Mouse (Mus musculus): ENCODE measurements around the gene Brd1.
"Not testable (repeated sequence)": the region's sequence is repeated elsewhere in the genome, so short reads cannot be mapped to it uniquely, and the experiment has no call there.

Gene Brd1

GRCm38 (mm10) chr15:88733834-88734571 is at the start of gene Brd1:
Brd1 (minus strand) TSS chr15:88734233.
- peak; percentile 81 for DNase-seq (ENCODE audit: low spot score)

GRCm38 (mm10) chr15:88774630-88775029 is 40.6 kb upstream of the Brd1 start:
- not testable (repeated sequence) for DNase-seq (ENCODE audit: low spot score)

GRCm38 (mm10) chr15:88768537-88768936 is 34.5 kb upstream of the Brd1 start:
- DNase-seq (ENCODE audit: low spot score) = no peak

GRCm38 (mm10) chr15:88766139-88766538 is 32.1 kb upstream of the Brd1 start:
- DNase-seq (ENCODE audit: low spot score) = not testable (repeated sequence)

- DNase-seq (ENCODE audit: low spot score) = no peak
These were observed 27.5 kb upstream of the Brd1 start for GRCm38 (mm10) chr15:88761551-88761950.

- DNase-seq (ENCODE audit: low spot score) = peak; percentile 31
These were observed 24.0 kb upstream of the Brd1 start for GRCm38 (mm10) chr15:88758061-88758460.

GRCm38 (mm10) chr15:88755761-88756160 is 21.7 kb upstream of the Brd1 start:
- DNase-seq (ENCODE audit: low spot score) = no peak

GRCm38 (mm10) chr15:88754896-88755295 is 20.9 kb upstream of the Brd1 start:
- DNase-seq (ENCODE audit: low spot score) = no peak

GRCm38 (mm10) chr15:88752403-88752733 is 18.3 kb upstream of the Brd1 start:
- no peak for DNase-seq (ENCODE audit: low spot score)

- peak; percentile 36 for DNase-seq (ENCODE audit: low spot score)
These were observed 17.8 kb upstream of the Brd1 start, which contains the start of gene Zbed4 for GRCm38 (mm10) chr15:88751564-88752402. Zbed4 (plus strand) TSS chr15:88751660.

- peak; percentile 99 for DNase-seq (ENCODE audit: low spot score)
These were observed 16.9 kb upstream of the Brd1 start for GRCm38 (mm10) chr15:88750677-88751563.

GRCm38 (mm10) chr15:88750032-88750431 is 16.0 kb upstream of the Brd1 start:
- no peak for DNase-seq (ENCODE audit: low spot score)

GRCm38 (mm10) chr15:88749617-88750016 is 15.6 kb upstream of the Brd1 start:
- DNase-seq (ENCODE audit: low spot score) = not testable (repeated sequence)

GRCm38 (mm10) chr15:88745926-88746325 is 11.9 kb upstream of the Brd1 start:
- no peak for DNase-seq (ENCODE audit: low spot score)

GRCm38 (mm10) chr15:88745347-88745746 is 11.3 kb upstream of the Brd1 start:
- DNase-seq (ENCODE audit: low spot score) = no peak

- DNase-seq (ENCODE audit: low spot score) = not testable (repeated sequence)
These were observed 9.3 kb upstream of the Brd1 start for GRCm38 (mm10) chr15:88743371-88743770.

GRCm38 (mm10) chr15:88741366-88741765 is 7.3 kb upstream of the Brd1 start:
- no peak for DNase-seq (ENCODE audit: low spot score)

- DNase-seq (ENCODE audit: low spot score) = no peak
These were observed 4.4 kb upstream of the Brd1 start for GRCm38 (mm10) chr15:88738466-88738865.

GRCm38 (mm10) chr15:88736166-88736565 is 2.1 kb upstream of the Brd1 start:
- no peak for DNase-seq (ENCODE audit: low spot score)

GRCm38 (mm10) chr15:88733041-88733751 is 837 bp downstream of the Brd1 start:
- peak; percentile 61 for DNase-seq (ENCODE audit: low spot score)

- DNase-seq (ENCODE audit: low spot score) = no peak
These were observed 1.5 kb downstream of the Brd1 start for GRCm38 (mm10) chr15:88732405-88733020.
